Mouse (Mus musculus): ENCODE measurements around the gene N4bp3. TPM values are rescaled to one million over a fixed set of nuclear protein-coding genes. Genes with fewer than 3 reads are reported as not detected.

Gene N4bp3
- total and polyA plus RNA-seq, 3 experiments, result 19.1 to 22.1 (median 21.2) TPM

GRCm38 (mm10) chr11:51688330-51689328 is 38.0 kb upstream of the N4bp3 start, which contains the start of gene 0610009B22Rik:
0610009B22Rik (minus strand) TSS chr11:51688874.
- H3K4me2 ChIP-seq (ENCODE audit: insufficient read depth, low read depth, poor library complexity, severe bottlenecking), result peak within 1 kb of the TSS; percentile 97
- peak; percentile 100 for DNase-seq (ENCODE audit: extremely low read depth)
- dilution Hi-C loops (cut with MboI; ENCODE audit: extremely low pct_ligation_motif_present, extremely low pct_unique_long_range_greater_than_20kb, low sequenced_read_pairs), result no loop called here
- H3K4me3 ChIP-seq (replicated peaks in 1 of 3; ENCODE audit: low read depth in 2 of 3, low read length in 2 of 3, poor library complexity in 1 of 3), result peak within 1 kb of the TSS; percentile 71 to 93 (median 78)
- in situ Hi-C loops (cut with MboI; ENCODE audit: low pct_ligation_motif_present, low pct_unique_long_range_greater_than_20kb, low sequenced_read_pairs), result loop anchor here (10.0 kb wide), 1 partner anchor 74 kb away; the partner anchor contains the start of gene Nhp2
- peaks cover 10 to 29% of the 10 kb centered on the region in 2 experiments for H3K36me3 ChIP-seq (replicated peaks in 1 of 2; ENCODE audit: control insufficient read depth in 1 of 2, insufficient read depth in 1 of 2, low read length in 1 of 2)
- no peaks in the 10 kb centered on the region for H3K27me3 ChIP-seq (replicated peaks)
- H3K79me2 ChIP-seq (replicated peaks; ENCODE audit: control insufficient read depth, extremely low read depth, insufficient read depth, poor library complexity, severe bottlenecking), result peaks cover 6% of the 10 kb centered on the region; the same call in 1 of the 2 replicates
- peak within 1 kb of the TSS; percentile 89 for H3K9ac ChIP-seq (ENCODE audit: insufficient read depth, low read depth)
- no peaks in the 10 kb centered on the region for H3K9me3 ChIP-seq (replicated peaks; ENCODE audit: low read length)
- H3K4me1 ChIP-seq (ENCODE audit: control insufficient read depth in 1 of 2, insufficient read depth in 2 of 2), result peaks cover 8 to 24% of the 10 kb centered on the region in 2 experiments
- peak within 1 kb of the TSS; percentile 94 for H3K27ac ChIP-seq (ENCODE audit: insufficient read depth, low read depth)
- no peak for TF ChIP-seq CTCF (conservative IDR thresholded peaks at IDR 0.05 in 1 of 2, IDR thresholded peaks at IDR 0.05 in 1 of 2; ENCODE audit: low read depth in 2 of 2, low read length in 2 of 2)
- no peak for TF ChIP-seq ZNF384 (IDR thresholded peaks at IDR 0.05; ENCODE audit: low read depth, low read length)
- TF ChIP-seq MAFK (IDR thresholded peaks at IDR 0.05; ENCODE audit: insufficient replicate concordance, low read length), result no peak
- peak; percentile 96 for TF ChIP-seq POLR2AphosphoS2 (IDR thresholded peaks at IDR 0.05; ENCODE audit: low read depth, low read length)
- TF ChIP-seq E2F4 (IDR thresholded peaks at IDR 0.05; ENCODE audit: insufficient replicate concordance, low read depth, low read length), result peak; percentile 82; the same call in 1 of the 2 replicates
- peak; percentile 63 for TF ChIP-seq BHLHE40 (IDR thresholded peaks at IDR 0.05; ENCODE audit: low read depth, low read length)
- peak; percentile 20; the same call in 1 of the 2 replicates for TF ChIP-seq ETS1 (conservative IDR thresholded peaks at IDR 0.05; ENCODE audit: low read depth, low read length)
- TF ChIP-seq ZC3H11A (IDR thresholded peaks at IDR 0.05; ENCODE audit: low read depth, low read length), result no peak
- TF ChIP-seq HCFC1 (IDR thresholded peaks at IDR 0.05; ENCODE audit: low read depth, low read length), result peak; percentile 94
- peak; percentile 8 for TF ChIP-seq CHD2 (IDR thresholded peaks at IDR 0.05; ENCODE audit: low read length)
- peak; percentile 87 for TF ChIP-seq POLR2A (IDR thresholded peaks at IDR 0.05; ENCODE audit: low read depth, low read length)
- TF ChIP-seq NRF1 (IDR thresholded peaks at IDR 0.05; ENCODE audit: low read depth, low read length), result peak; percentile 86
- peak; percentile 91 for TF ChIP-seq MAX (IDR thresholded peaks at IDR 0.05; ENCODE audit: low read length)
- TF ChIP-seq NELFE (IDR thresholded peaks at IDR 0.05; ENCODE audit: low read depth, low read length), result peak; percentile 97
- TF ChIP-seq PAX5 (IDR thresholded peaks at IDR 0.05; ENCODE audit: low read length), result no peak
- no peak for TF ChIP-seq RAD21 (IDR thresholded peaks at IDR 0.05; ENCODE audit: low read depth, low read length)
- TF ChIP-seq ELF1 (IDR thresholded peaks at IDR 0.05; ENCODE audit: low read depth, low read length), result peak; percentile 71
- TF ChIP-seq UBTF (IDR thresholded peaks at IDR 0.05; ENCODE audit: low read depth, low read length), result peak; percentile 39; the same call in 1 of the 2 replicates
- TF ChIP-seq MEF2A (IDR thresholded peaks at IDR 0.05; ENCODE audit: borderline replicate concordance, low read depth, low read length), result peak; percentile 58
- TF ChIP-seq MAZ (IDR thresholded peaks at IDR 0.05; ENCODE audit: low read depth, low read length), result peak; percentile 86
- TF ChIP-seq SIN3A (IDR thresholded peaks at IDR 0.05; ENCODE audit: low read length), result peak; percentile 94
- TF ChIP-seq KAT2A (IDR thresholded peaks at IDR 0.05; ENCODE audit: insufficient replicate concordance, low read length), result peak; percentile 90
- TF ChIP-seq CHD1 (IDR thresholded peaks at IDR 0.05; ENCODE audit: low read depth, low read length), result peak; percentile 81; the same call in 1 of the 2 replicates
- no peak; the same call in 1 of the 2 replicates for TF ChIP-seq GABPA (IDR thresholded peaks at IDR 0.05; ENCODE audit: insufficient replicate concordance, low read depth, low read length)
- TF ChIP-seq JUN (IDR thresholded peaks at IDR 0.05; ENCODE audit: insufficient read depth, low read depth, low read length), result no peak
- no peak for TF ChIP-seq EP300 (IDR thresholded peaks at IDR 0.05; ENCODE audit: low read length)
- peak; percentile 92 for TF ChIP-seq ZMIZ1 (IDR thresholded peaks at IDR 0.05; ENCODE audit: low read depth, low read length)
- TF ChIP-seq JUND (conservative IDR thresholded peaks at IDR 0.05; ENCODE audit: low read depth, low read length), result no peak
- peak; percentile 84 for TF ChIP-seq MYC (IDR thresholded peaks at IDR 0.05; ENCODE audit: low read depth, low read length)
- TF ChIP-seq TCF12 (IDR thresholded peaks at IDR 0.05; ENCODE audit: low read depth, low read length), result peak; percentile 80
- TF ChIP-seq USF2 (conservative IDR thresholded peaks at IDR 0.05; ENCODE audit: low read depth, low read length), result no peak
- TF ChIP-seq ZKSCAN1 (IDR thresholded peaks at IDR 0.05; ENCODE audit: borderline replicate concordance, low read depth, low read length), result no peak
- no peak for TF ChIP-seq SMC3 (IDR thresholded peaks at IDR 0.05; ENCODE audit: low read depth, low read length)
- TF ChIP-seq MXI1 (IDR thresholded peaks at IDR 0.05; ENCODE audit: low read depth, low read length), result peak; percentile 27
- peak; percentile 33; the same call in 1 of the 2 replicates for TF ChIP-seq IRF4 (IDR thresholded peaks at IDR 0.05; ENCODE audit: low read depth, low read length)
- no peak for TF ChIP-seq USF1 (IDR thresholded peaks at IDR 0.05; ENCODE audit: low read depth, low read length)
- TF ChIP-seq RCOR1 (conservative IDR thresholded peaks at IDR 0.05; ENCODE audit: low read depth, low read length), result peak; percentile 97
